Mouse (Mus musculus) urinary bladder, postnatal 36 days (tissue): ENCODE measurements at regions not wholly inside any gene's neighbourhood (a gene's known extent, or its start where the extent isn't known, plus 50 kb on each side); places are given as distances from the start of the nearest gene placed in this dataset.
"Not testable (repeated sequence)": the region's sequence is repeated elsewhere in the genome, so short reads cannot be mapped to it uniquely, and the experiment has no call there.

Source experiments
- DNase-seq, 2 experiments: peaks; one replicate each; pipeline ENCODE4 v3.0.0; 2022; ENCODE audit warnings: low spot score in 2 of 2, mixed read lengths in 1 of 2

- DNase-seq: no peak
These were observed 116.0 kb upstream of the Ghr start for GRCm38 (mm10) chr15:3699234-3699814.

- no peak for DNase-seq
These were observed 102.0 kb upstream of the Ghr start for GRCm38 (mm10) chr15:3685254-3685653.

- DNase-seq: not testable (repeated sequence)
These were observed 93.7 kb upstream of the Ghr start for GRCm38 (mm10) chr15:3677026-3677425.

- DNase-seq: no peak
These were observed 89.3 kb upstream of the Ghr start for GRCm38 (mm10) chr15:3672586-3672985.

- DNase-seq: no peak
These were observed 87.9 kb upstream of the Ghr start for GRCm38 (mm10) chr15:3671169-3671568.

GRCm38 (mm10) chr15:3669411-3669810 is 86.1 kb upstream of the Ghr start:
- DNase-seq: no peak

- DNase-seq: no peak
These were observed 85.6 kb upstream of the Ghr start for GRCm38 (mm10) chr15:3668863-3669262.

- DNase-seq: no peak
These were observed 65.4 kb upstream of the Ghr start for GRCm38 (mm10) chr15:3648741-3649140.

- DNase-seq: no peak
These were observed 56.8 kb upstream of the Ghr start for GRCm38 (mm10) chr15:3640091-3640490.
